Mouse (Mus musculus): ENCODE results near the gene Ddrgk1. TPM values are rescaled to one million over a fixed set of nuclear protein-coding genes. Genes with fewer than 3 reads are reported as not detected.
A peak's percentile ranks its signal among the peaks of the same experiment; 100 is the strongest.

Ddrgk1 gene
- polyA plus RNA-seq, 1 experiment from 2014 or later: 65.7 TPM

DNA sequence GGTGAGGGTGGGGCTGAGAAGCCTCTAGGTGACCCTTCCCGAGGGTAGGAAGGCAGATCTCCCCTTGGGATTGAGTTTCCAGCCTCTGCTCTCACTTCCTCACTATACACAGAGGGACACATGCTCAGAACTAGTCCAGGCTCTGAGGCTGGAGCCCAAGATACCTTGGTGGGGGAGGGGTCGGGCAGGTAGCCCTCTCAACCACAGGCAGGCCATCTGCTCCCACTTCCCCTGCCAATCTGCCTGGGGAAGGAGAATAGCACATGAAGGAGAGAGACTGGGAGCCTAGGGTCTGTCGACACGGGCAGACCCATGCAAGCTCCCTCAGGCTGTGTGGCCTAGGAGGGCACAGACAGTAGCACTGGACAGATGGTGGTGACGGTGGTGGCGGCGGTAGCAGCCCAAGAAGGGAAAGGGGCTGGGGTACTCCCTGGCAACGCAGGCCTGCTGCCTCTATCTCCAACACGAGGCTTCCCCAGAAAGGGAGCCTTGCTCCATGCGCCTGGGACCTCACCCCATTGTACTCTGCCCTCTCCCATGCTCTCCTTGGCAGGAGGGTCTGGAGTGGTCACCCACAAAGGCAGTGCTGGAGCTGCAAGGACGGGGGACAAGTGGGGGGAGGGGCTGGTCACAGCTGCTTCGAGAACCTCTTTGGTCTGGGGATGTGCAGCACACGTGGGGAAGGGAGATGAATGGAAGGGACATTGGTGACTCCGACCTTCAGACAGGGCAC, 30.3 kb downstream of the Ddrgk1 start:
- peak overlapping the region; percentile 53 for H3K4me2 ChIP-seq (replicated peaks; ENCODE audit: low read depth, low read length)
- peak overlapping the region; percentile 26; the same call in 1 of the 2 replicates for H3K9ac ChIP-seq (replicated peaks; ENCODE audit: low read depth, low read length)
- no peak overlapping the region for H3K27ac ChIP-seq (ENCODE audit: low read length)
- peak overlapping the region; percentile 23; the same call in 1 of the 2 replicates for H3K4me3 ChIP-seq (ENCODE audit: low read depth, low read length)
- H3K9me3 ChIP-seq (ENCODE audit: control insufficient read depth, low read depth, low read length): no peaks in the 10 kb centered on the region
- no peak for ATAC-seq (ENCODE audit: insufficient number of reproducible peaks, insufficient read depth, low FRiP score, low read depth)
- H3K27me3 ChIP-seq (ENCODE audit: control insufficient read depth, insufficient read depth, low read length): peaks cover 14% of the 10 kb centered on the region
- no peaks in the 10 kb centered on the region for H3K36me3 ChIP-seq (ENCODE audit: control insufficient read depth, insufficient read depth, low read length)
- peaks cover 14% of the 10 kb centered on the region; the same call in 1 of the 2 replicates for H3K4me1 ChIP-seq (ENCODE audit: control insufficient read depth, insufficient read depth, low read length)
- WGBS: 27% methylated on average over 14 of the region's 14 CpGs

DNA sequence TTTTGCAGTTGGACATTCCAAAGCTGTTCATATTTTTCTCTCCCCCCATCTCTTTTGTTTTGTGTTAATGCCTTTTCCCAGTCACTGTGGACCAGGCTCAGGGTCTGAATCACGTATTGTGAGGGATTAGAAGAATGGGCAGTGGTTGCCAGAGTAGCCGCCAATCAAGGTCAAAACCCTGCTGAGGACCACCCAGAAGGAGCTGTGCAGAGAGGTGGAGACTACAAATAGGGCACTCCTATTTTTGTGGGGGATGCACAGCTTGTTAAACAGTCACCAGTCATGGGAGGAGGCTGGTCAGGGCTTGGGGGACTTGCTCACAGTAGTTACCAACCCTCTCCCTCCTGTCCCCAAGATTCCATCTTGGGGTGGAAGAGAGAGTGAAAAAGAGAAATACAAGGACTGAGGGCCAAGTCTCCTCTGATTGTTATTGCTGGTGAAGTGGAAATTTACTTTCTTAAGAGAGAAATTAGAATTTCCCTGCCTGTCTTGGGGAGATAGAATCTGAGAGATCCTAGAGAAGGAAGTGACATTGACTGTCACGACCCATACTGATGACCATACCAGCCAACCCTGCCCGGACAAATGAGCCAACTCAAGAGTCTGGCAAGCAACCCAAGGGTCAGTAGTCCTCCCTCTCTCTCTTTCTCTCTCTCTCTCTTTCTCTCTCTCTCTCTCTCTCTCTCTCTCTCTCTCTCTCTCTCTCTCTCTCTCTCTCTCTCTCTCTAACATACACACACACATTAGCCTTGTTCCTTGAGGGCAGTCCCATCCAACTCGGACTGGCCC, 31.4 kb downstream of the Ddrgk1 start:
- Histone ChIP-seq H3K27me3 (ENCODE audit: control insufficient read depth, insufficient read depth, low read length) (peaks cover 14% of the 10 kb centered on the region), H3K9me3 (ENCODE audit: control insufficient read depth, low read depth, low read length) (no peaks in the 10 kb centered on the region), H3K9ac (replicated peaks; ENCODE audit: low read depth, low read length) (no peak overlapping the region), H3K4me3 (ENCODE audit: low read depth, low read length) (no peak overlapping the region), H3K4me2 (replicated peaks; ENCODE audit: low read depth, low read length) (no peak overlapping the region), H3K27ac (ENCODE audit: low read length) (no peak overlapping the region), H3K36me3 (ENCODE audit: control insufficient read depth, insufficient read depth, low read length) (no peaks in the 10 kb centered on the region), H3K4me1 (ENCODE audit: control insufficient read depth, insufficient read depth, low read length) (peaks cover 14% of the 10 kb centered on the region; the same call in 1 of the 2 replicates)
- ATAC-seq (ENCODE audit: insufficient number of reproducible peaks, insufficient read depth, low FRiP score, low read depth): no peak
- 58% methylated on average over 5 of the region's 5 CpGs for WGBS

DNA sequence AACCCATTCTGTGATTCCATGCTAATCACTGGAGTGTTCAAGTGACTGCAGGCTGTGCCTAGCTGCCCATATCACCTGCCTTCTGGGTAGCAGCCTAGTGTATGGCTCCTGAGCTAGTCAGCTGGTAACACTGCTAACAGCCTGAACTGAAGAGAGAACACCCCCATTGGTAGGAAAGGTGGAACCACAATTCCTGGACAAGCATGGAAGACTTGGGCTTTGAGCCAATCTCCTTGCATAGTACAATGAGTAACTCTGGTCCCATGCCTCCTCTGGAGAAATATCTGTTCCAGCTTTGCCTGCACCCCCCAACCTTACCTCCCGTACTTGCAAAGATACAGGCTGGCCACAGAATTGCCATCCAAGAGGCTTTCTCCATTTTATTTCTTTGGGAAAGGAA, 32.0 kb downstream of the Ddrgk1 start:
- Histone ChIP-seq H3K4me2 (replicated peaks; ENCODE audit: low read depth, low read length) (no peak overlapping the region), H3K36me3 (ENCODE audit: control insufficient read depth, insufficient read depth, low read length) (peaks cover 3% of the 10 kb centered on the region; the same call in 1 of the 2 replicates), H3K4me1 (ENCODE audit: control insufficient read depth, insufficient read depth, low read length) (peaks cover 14% of the 10 kb centered on the region; the same call in 1 of the 2 replicates), H3K4me3 (ENCODE audit: low read depth, low read length) (no peak overlapping the region), H3K9ac (replicated peaks; ENCODE audit: low read depth, low read length) (no peak overlapping the region), H3K9me3 (ENCODE audit: control insufficient read depth, low read depth, low read length) (no peaks in the 10 kb centered on the region), H3K27ac (ENCODE audit: low read length) (no peak overlapping the region), H3K27me3 (ENCODE audit: control insufficient read depth, insufficient read depth, low read length) (peaks cover 14% of the 10 kb centered on the region)
- 79% methylated on average over 1 of the region's 1 CpGs for WGBS
- no peak for ATAC-seq (ENCODE audit: insufficient number of reproducible peaks, insufficient read depth, low FRiP score, low read depth)

DNA sequence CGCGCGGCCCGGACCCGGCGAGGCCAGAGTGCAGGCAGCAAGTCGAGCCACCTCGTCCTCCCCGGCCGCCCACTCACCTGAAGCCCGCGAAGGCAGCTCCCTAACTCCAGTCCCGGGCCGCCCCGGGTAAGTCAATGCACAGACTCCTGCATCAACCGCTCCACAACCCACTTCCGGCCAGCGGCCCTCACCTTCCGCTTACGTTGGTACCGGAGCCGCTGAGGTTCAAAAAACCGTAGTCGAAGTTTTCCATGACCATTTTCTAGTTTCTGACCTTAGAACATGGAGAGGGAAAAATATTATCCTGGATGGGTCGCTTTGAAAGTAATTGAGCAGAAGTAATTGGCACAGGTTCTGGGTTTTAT, 34.6 kb downstream of the Ddrgk1 start, which contains the start of the genes Fastkd5 and Ubox5:
TSS of gene Fastkd5 (minus strand) at position 189 of the 365 bp plus-strand sequence.
TSS of gene Ubox5 (minus strand) at position 200 of the 365 bp plus-strand sequence.
- peak; percentile 70; the same call in 1 of the 2 replicates for ATAC-seq (ENCODE audit: insufficient number of reproducible peaks, insufficient read depth, low FRiP score, low read depth)

DNA sequence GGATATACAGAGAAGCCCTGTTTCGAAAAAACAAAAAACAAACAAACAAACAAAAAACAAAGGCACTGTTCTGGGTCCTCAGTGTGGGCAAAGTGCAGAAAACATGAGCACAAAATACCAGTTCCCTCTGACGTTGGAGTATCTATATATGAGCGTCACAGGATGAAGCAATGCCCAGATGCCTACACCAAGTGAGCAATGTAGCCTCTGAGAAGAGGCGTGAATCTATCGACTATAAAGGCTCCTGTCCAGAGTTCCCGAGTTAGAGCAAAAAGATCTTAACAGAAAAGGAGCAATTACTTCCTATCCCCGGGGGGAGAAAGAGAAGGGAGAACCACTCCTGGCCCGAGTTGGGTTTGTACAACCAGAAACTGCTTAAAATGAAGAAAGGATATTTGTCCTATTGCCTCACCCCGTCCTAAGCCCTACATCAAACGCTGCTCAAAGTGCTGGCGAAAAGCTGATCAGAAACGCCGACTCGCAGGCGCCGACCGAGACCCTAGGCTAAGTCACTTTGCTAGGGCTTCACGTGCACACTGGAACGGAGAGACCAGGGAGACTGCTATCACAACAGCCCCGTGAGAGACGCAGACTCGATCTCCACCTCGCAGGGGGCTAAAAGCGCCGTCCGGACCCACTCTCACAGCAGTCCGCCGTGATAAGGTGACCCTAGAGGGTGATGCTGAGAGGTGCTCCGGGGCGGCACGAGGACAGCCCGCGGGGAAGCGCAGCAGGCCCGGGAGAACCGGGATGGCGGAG, 35.2 kb downstream of the Ddrgk1 start:
- 2% methylated on average over 37 of the region's 37 CpGs for WGBS
- peak overlapping the region; percentile 94 for H3K4me2 ChIP-seq (replicated peaks; ENCODE audit: low read depth, low read length)
- peaks cover 5% of the 10 kb centered on the region for H3K27me3 ChIP-seq (ENCODE audit: control insufficient read depth, insufficient read depth, low read length)
- peak overlapping the region; percentile 22; the same call in 1 of the 2 replicates for H3K27ac ChIP-seq (ENCODE audit: low read length)
- no peaks in the 10 kb centered on the region for H3K9me3 ChIP-seq (ENCODE audit: control insufficient read depth, low read depth, low read length)
- ATAC-seq (ENCODE audit: insufficient number of reproducible peaks, insufficient read depth, low FRiP score, low read depth): peak; percentile 42; the same call in 1 of the 2 replicates
- peak overlapping the region; percentile 98 for H3K4me3 ChIP-seq (ENCODE audit: low read depth, low read length)
- H3K4me1 ChIP-seq (ENCODE audit: control insufficient read depth, insufficient read depth, low read length): 0 out of 2 replicates have a peak, but pooled peaks cover 1% of the 10 kb centered on the region
- H3K9ac ChIP-seq (replicated peaks; ENCODE audit: low read depth, low read length): peak overlapping the region; percentile 86
- peaks cover 11% of the 10 kb centered on the region; the same call in 1 of the 2 replicates for H3K36me3 ChIP-seq (ENCODE audit: control insufficient read depth, insufficient read depth, low read length)

More for the DNA sequence above, 34.6 kb downstream of the Ddrgk1 start, which contains the start of the genes Fastkd5 and Ubox5:
- Histone ChIP-seq H3K4me3 (ENCODE audit: low read depth, low read length) (peak within 1 kb of the TSS; percentile 98), H3K27me3 (ENCODE audit: control insufficient read depth, insufficient read depth, low read length) (peaks cover 6% of the 10 kb centered on the region), H3K4me2 (replicated peaks; ENCODE audit: low read depth, low read length) (peak within 1 kb of the TSS; percentile 94), H3K36me3 (ENCODE audit: control insufficient read depth, insufficient read depth, low read length) (peaks cover 9% of the 10 kb centered on the region; the same call in 1 of the 2 replicates), H3K9ac (replicated peaks; ENCODE audit: low read depth, low read length) (peak within 1 kb of the TSS; percentile 86), H3K27ac (ENCODE audit: low read length) (peak within 1 kb of the TSS; percentile 22; the same call in 1 of the 2 replicates), H3K4me1 (ENCODE audit: control insufficient read depth, insufficient read depth, low read length) (0 out of 2 replicates have a peak, but pooled peaks cover 3% of the 10 kb centered on the region), H3K9me3 (ENCODE audit: control insufficient read depth, low read depth, low read length) (no peaks in the 10 kb centered on the region)
- WGBS: under 1% methylated on average over 25 of the region's 25 CpGs

DNA sequence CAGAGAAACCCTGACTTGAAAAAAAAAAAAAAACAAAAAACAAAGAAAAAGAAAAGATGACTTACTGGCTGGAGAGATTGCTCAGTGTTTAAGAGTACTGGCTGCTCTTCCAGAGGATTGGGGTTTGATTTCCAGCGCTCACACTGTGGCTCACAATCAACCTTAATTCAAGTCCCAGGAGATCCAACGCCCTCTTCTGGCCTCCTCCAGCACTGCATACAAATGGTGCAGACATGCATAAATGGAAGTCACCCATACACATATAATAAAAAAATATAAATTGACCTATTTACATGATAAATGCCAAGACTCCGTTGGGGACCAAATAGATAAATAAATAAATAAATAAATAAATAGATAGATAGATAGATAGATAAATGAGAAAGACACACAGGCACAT, 36.0 kb downstream of the Ddrgk1 start:
- Histone ChIP-seq H3K36me3 (ENCODE audit: control insufficient read depth, insufficient read depth, low read length) (peaks cover 11% of the 10 kb centered on the region), H3K4me2 (replicated peaks; ENCODE audit: low read depth, low read length) (peak overlapping the region; percentile 94; the same call in 1 of the 2 replicates), H3K9me3 (ENCODE audit: control insufficient read depth, low read depth, low read length) (no peaks in the 10 kb centered on the region), H3K9ac (replicated peaks; ENCODE audit: low read depth, low read length) (no peak overlapping the region), H3K27ac (ENCODE audit: low read length) (no peak overlapping the region), H3K4me1 (ENCODE audit: control insufficient read depth, insufficient read depth, low read length) (no peaks in the 10 kb centered on the region), H3K27me3 (ENCODE audit: control insufficient read depth, insufficient read depth, low read length) (no peaks in the 10 kb centered on the region), H3K4me3 (ENCODE audit: low read depth, low read length) (peak overlapping the region; percentile 98)
- ATAC-seq (ENCODE audit: insufficient number of reproducible peaks, insufficient read depth, low FRiP score, low read depth): no peak
- 64% methylated on average over 3 of the region's 3 CpGs for WGBS

DNA sequence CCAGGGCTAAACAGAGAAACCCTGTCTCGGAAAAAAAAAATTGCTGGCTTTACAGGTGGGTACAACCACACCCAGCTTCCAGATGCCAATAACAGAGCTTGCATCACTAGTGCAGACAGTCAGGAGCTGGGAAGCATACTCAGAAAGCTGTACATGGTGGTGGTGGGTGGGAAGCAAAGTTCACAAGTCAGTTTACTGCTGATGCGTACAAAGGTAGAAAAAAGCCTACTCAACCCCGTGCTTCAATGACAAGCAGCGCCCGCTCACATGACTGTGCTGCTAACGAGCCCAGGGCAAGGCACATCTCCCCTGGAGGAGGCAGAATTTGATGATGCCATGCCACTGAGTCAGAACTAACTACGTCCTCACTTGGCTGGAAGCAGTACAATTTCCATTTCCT, 45.5 kb downstream of the Ddrgk1 start:
- Histone ChIP-seq H3K4me2 (replicated peaks; ENCODE audit: low read depth, low read length) (no peak overlapping the region), H3K27me3 (ENCODE audit: control insufficient read depth, insufficient read depth, low read length) (no peaks in the 10 kb centered on the region), H3K36me3 (ENCODE audit: control insufficient read depth, insufficient read depth, low read length) (peaks cover 26% of the 10 kb centered on the region), H3K9me3 (ENCODE audit: control insufficient read depth, low read depth, low read length) (no peaks in the 10 kb centered on the region), H3K27ac (ENCODE audit: low read length) (no peak overlapping the region), H3K9ac (replicated peaks; ENCODE audit: low read depth, low read length) (no peak overlapping the region), H3K4me1 (ENCODE audit: control insufficient read depth, insufficient read depth, low read length) (no peaks in the 10 kb centered on the region), H3K4me3 (ENCODE audit: low read depth, low read length) (no peak overlapping the region)
- no peak for ATAC-seq (ENCODE audit: insufficient number of reproducible peaks, insufficient read depth, low FRiP score, low read depth)
- 88% methylated on average over 7 of the region's 7 CpGs for WGBS

DNA sequence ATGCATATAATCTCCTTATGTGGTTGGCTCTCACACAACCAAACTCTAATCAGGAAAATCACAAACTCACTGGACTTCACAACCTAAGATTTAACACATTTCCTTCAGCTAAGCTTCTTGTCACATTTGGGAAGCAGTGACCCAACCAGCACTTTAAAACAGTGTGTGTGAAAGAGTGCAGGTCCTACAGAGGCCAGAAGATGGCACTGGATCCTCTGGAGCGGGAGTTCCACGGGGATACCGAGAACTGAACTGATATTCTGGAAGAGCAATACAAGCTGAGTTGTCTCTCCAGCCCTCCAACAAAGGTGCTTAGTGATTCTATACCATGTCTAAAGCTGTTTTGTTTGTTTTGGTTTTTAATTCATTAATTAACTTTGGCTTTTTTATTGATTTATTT, 51.4 kb downstream of the Ddrgk1 start:
- no peaks in the 10 kb centered on the region for H3K4me1 ChIP-seq (ENCODE audit: control insufficient read depth, insufficient read depth, low read length)

More for the DNA sequence above, 51.4 kb downstream of the Ddrgk1 start:
- Histone ChIP-seq H3K4me3 (ENCODE audit: low read depth, low read length) (no peak overlapping the region), H3K27me3 (ENCODE audit: control insufficient read depth, insufficient read depth, low read length) (no peaks in the 10 kb centered on the region), H3K4me2 (replicated peaks; ENCODE audit: low read depth, low read length) (no peak overlapping the region), H3K9ac (replicated peaks; ENCODE audit: low read depth, low read length) (no peak overlapping the region), H3K36me3 (ENCODE audit: control insufficient read depth, insufficient read depth, low read length) (peaks cover 35% of the 10 kb centered on the region), H3K9me3 (ENCODE audit: control insufficient read depth, low read depth, low read length) (no peaks in the 10 kb centered on the region), H3K27ac (ENCODE audit: low read length) (no peak overlapping the region)
- WGBS: 66% methylated on average over 3 of the region's 3 CpGs
- no peak for ATAC-seq (ENCODE audit: insufficient number of reproducible peaks, insufficient read depth, low FRiP score, low read depth)

All from stomach, embryonic 14.5 days (tissue).